Mouse (Mus musculus): Measurements from ENCODE around the gene Edem1.

Edem1 gene

GRCm38 (mm10) chr6:108871251-108871650 is 42.8 kb downstream of the Edem1 start:
- no peak for DNase-seq (ENCODE audit: low read depth, low spot score)

GRCm38 (mm10) chr6:108875344-108875743 is 46.9 kb downstream of the Edem1 start:
- no peak for DNase-seq (ENCODE audit: low read depth, low spot score)

- DNase-seq (ENCODE audit: low read depth, low spot score) = no peak
These were observed 47.6 kb downstream of the Edem1 start for GRCm38 (mm10) chr6:108876052-108876451.

- DNase-seq (ENCODE audit: low read depth, low spot score) = no peak
These were observed 48.0 kb downstream of the Edem1 start for GRCm38 (mm10) chr6:108876486-108876885.

GRCm38 (mm10) chr6:108880368-108881013 is 52.0 kb downstream of the Edem1 start:
- no peak for DNase-seq (ENCODE audit: low read depth, low spot score)

- DNase-seq (ENCODE audit: low read depth, low spot score) = no peak
These were observed 52.6 kb downstream of the Edem1 start for GRCm38 (mm10) chr6:108881074-108881473.

- no peak for DNase-seq (ENCODE audit: low read depth, low spot score)
These were observed 55.4 kb downstream of the Edem1 start for GRCm38 (mm10) chr6:108883826-108884225.

GRCm38 (mm10) chr6:108884603-108885002 is 56.2 kb downstream of the Edem1 start:
- DNase-seq (ENCODE audit: low read depth, low spot score) = no peak

GRCm38 (mm10) chr6:108886346-108886745 is 57.9 kb downstream of the Edem1 start:
- DNase-seq (ENCODE audit: low read depth, low spot score) = no peak

- no peak for DNase-seq (ENCODE audit: low read depth, low spot score)
These were observed 64.1 kb downstream of the Edem1 start for GRCm38 (mm10) chr6:108892589-108892988.

GRCm38 (mm10) chr6:108895129-108895528 is 66.7 kb downstream of the Edem1 start:
- DNase-seq (ENCODE audit: low read depth, low spot score) = no peak

- DNase-seq (ENCODE audit: low read depth, low spot score) = no peak
These were observed 67.5 kb downstream of the Edem1 start for GRCm38 (mm10) chr6:108895976-108896375.

- no peak for DNase-seq (ENCODE audit: low read depth, low spot score)
These were observed 68.2 kb downstream of the Edem1 start for GRCm38 (mm10) chr6:108896525-108897087.

- DNase-seq (ENCODE audit: low read depth, low spot score) = no peak
These were observed 70.8 kb downstream of the Edem1 start for GRCm38 (mm10) chr6:108899231-108899630.

GRCm38 (mm10) chr6:108902124-108902523 is 73.7 kb downstream of the Edem1 start:
- no peak for DNase-seq (ENCODE audit: low read depth, low spot score)

- no peak for DNase-seq (ENCODE audit: low read depth, low spot score)
These were observed 74.8 kb downstream of the Edem1 start for GRCm38 (mm10) chr6:108903280-108903679.

- no peak for DNase-seq (ENCODE audit: low read depth, low spot score)
These were observed 78.1 kb downstream of the Edem1 start for GRCm38 (mm10) chr6:108906539-108906938.

Measured in c-Kit-negative CD71-positive TER-119-positive erythroid progenitor cells, embryonic 14.5 days (primary cell).